Mouse (Mus musculus): Measurements from ENCODE around the gene B4galt2. TPM values are rescaled to one million over a fixed set of nuclear protein-coding genes. Genes with fewer than 3 reads are reported as not detected.

B4galt2 gene
- total RNA-seq, 2 experiments from 2014 or later, result 2.8 to 3.2 TPM

GRCm38 (mm10) chr4:117841566-117841965, 41.7 kb downstream of the B4galt2 start:
- no peak for DNase-seq
- intact Hi-C loops (cut with DNase I), result no loop called here

- intact Hi-C loops (cut with DNase I), result no loop called here
- DNase-seq, result no peak
These were observed 42.5 kb downstream of the B4galt2 start for GRCm38 (mm10) chr4:117840821-117841220.

- intact Hi-C loops (cut with DNase I), result loop anchor here (5.0 kb wide), 1 partner anchor 78 kb away; no protein-coding TSS in a partner anchor
- no peak for DNase-seq
These were observed 43.9 kb downstream of the B4galt2 start for GRCm38 (mm10) chr4:117839366-117839765.

GRCm38 (mm10) chr4:117837271-117837670, 46.0 kb downstream of the B4galt2 start:
- intact Hi-C loops (cut with DNase I), result loop anchor here (5.0 kb wide), 1 partner anchor 80 kb away; no protein-coding TSS in a partner anchor
- no peak for DNase-seq

- intact Hi-C loops (cut with DNase I), result loop anchor here (5.0 kb wide), 1 partner anchor 81 kb away; no protein-coding TSS in a partner anchor
These were observed 47.0 kb downstream of the B4galt2 start for GRCm38 (mm10) chr4:117836204-117836767.

GRCm38 (mm10) chr4:117835531-117836111, 47.7 kb downstream of the B4galt2 start:
- DNase-seq, result peak in 1 of 2 experiments; percentile 34

More at GRCm38 (mm10) chr4:117836204-117836767, 47.0 kb downstream of the B4galt2 start:
- DNase-seq, result peak; percentile 79 to 86

GRCm38 (mm10) chr4:117834845-117835530, 48.3 kb downstream of the B4galt2 start:
- intact Hi-C loops (cut with DNase I), result loop anchor here (5.0 kb wide), 2 partner anchors 82 to 92 kb away; partner anchors contain the start of gene Artn
- DNase-seq, result peak; percentile 53 to 55

More at GRCm38 (mm10) chr4:117835531-117836111, 47.7 kb downstream of the B4galt2 start:
- intact Hi-C loops (cut with DNase I), result loop anchor here (5.0 kb wide), 1 partner anchor 82 kb away; no protein-coding TSS in a partner anchor

- intact Hi-C loops (cut with DNase I), result loop anchor here (5.0 kb wide), 1 partner anchor 93 kb away; the partner anchor contains the start of gene Artn
- no peak for DNase-seq
These were observed 48.8 kb downstream of the B4galt2 start, which contains the start of gene Slc6a9 for GRCm38 (mm10) chr4:117834457-117834844. Gene Slc6a9 (plus strand): TSS chr4:117834506.

GRCm38 (mm10) chr4:117831920-117832691, 51.2 kb downstream of the B4galt2 start:
- intact Hi-C loops (cut with DNase I), result loop anchor here (2.0 to 5.0 kb wide), 2 partner anchors 95 to 251 kb away; partner anchors contain the start of gene Artn
- no peak for DNase-seq

- intact Hi-C loops (cut with DNase I), result loop anchor here (2.0 to 5.0 kb wide), 2 partner anchors 96 to 251 kb away; partner anchors contain the start of gene Artn
These were observed 51.8 kb downstream of the B4galt2 start for GRCm38 (mm10) chr4:117831499-117831898.

GRCm38 (mm10) chr4:117830801-117831200, 52.5 kb downstream of the B4galt2 start:
- intact Hi-C loops (cut with DNase I), result loop anchor here (2.0 to 5.0 kb wide), 2 partner anchors 96 to 252 kb away; partner anchors contain the start of gene Artn
- no peak for DNase-seq

More at GRCm38 (mm10) chr4:117831499-117831898, 51.8 kb downstream of the B4galt2 start:
- no peak for DNase-seq

GRCm38 (mm10) chr4:117830124-117830551, 53.1 kb downstream of the B4galt2 start:
- DNase-seq, result peak; percentile 69
- intact Hi-C loops (cut with DNase I), result loop anchor here (2.0 to 5.0 kb wide), 2 partner anchors 97 to 253 kb away; partner anchors contain the start of gene Artn

- intact Hi-C loops (cut with DNase I), result loop anchor here (2.0 to 5.0 kb wide), 3 partner anchors 29 to 253 kb away; partner anchors contain the start of gene Artn
- DNase-seq, result peak; percentile 69 to 77
These were observed 53.8 kb downstream of the B4galt2 start for GRCm38 (mm10) chr4:117829260-117830123.

GRCm38 (mm10) chr4:117828572-117829145, 54.6 kb downstream of the B4galt2 start:
- no peak for DNase-seq
- intact Hi-C loops (cut with DNase I), result loop anchor here (2.0 kb wide), 1 partner anchor 30 kb away; no protein-coding TSS in a partner anchor

All from gastrocnemius, postnatal 36 days (tissue).